Mouse (Mus musculus) erythroblast, embryonic 14.5 days (primary cell): ENCODE measurements around the gene Atp13a3. TPM values are rescaled to one million over a fixed set of nuclear protein-coding genes. Genes with fewer than 3 reads are reported as not detected.

Experiments used
- H3K27me3 ChIP-seq: 2 replicates; pipeline ENCODE4 v1.6.1; 2012; ENCODE audit warnings: inconsistent platforms; ENCODE audit not compliant: control insufficient read depth
- H3K36me3 ChIP-seq: 2 replicates; pipeline ENCODE4 v1.6.1; 2012; ENCODE audit warnings: mild to moderate bottlenecking, inconsistent platforms; ENCODE audit not compliant: control insufficient read depth
- H3K4me1 ChIP-seq: 2 replicates; pipeline ENCODE4 v1.6.1; 2012; ENCODE audit warnings: inconsistent platforms; ENCODE audit not compliant: control insufficient read depth
- H3K4me3 ChIP-seq: replicated peaks from 2 replicates; pipeline ENCODE3; 2012; ENCODE audit warnings: moderate library complexity, mild to moderate bottlenecking, inconsistent platforms
- H3K9me3 ChIP-seq: 2 replicates; pipeline ENCODE4 v1.6.1; 2012; ENCODE audit warnings: low read length, inconsistent platforms, mixed read lengths; ENCODE audit not compliant: control insufficient read depth
- GATA1 ChIP-seq: IDR thresholded peaks from 2 replicates; pipeline ENCODE4 v1.6.1; 2012; ENCODE audit warnings: low read length, inconsistent platforms, mixed read lengths
- TAL1 ChIP-seq: IDR thresholded peaks from 3 replicates; pipeline ENCODE4 v1.6.1; 2012; ENCODE audit warnings: low read length, inconsistent platforms, mixed read lengths
- polyA plus RNA-seq: library from polyadenylated mRNA; stranded (reverse); fragments of >175 nt; gene quantifications from 2 replicates; pipeline ENCODE4 v1.2.3, GENCODE M21; 2012

Atp13a3 gene
- polyA plus RNA-seq, 1 experiment = 0.65 TPM

DNA sequence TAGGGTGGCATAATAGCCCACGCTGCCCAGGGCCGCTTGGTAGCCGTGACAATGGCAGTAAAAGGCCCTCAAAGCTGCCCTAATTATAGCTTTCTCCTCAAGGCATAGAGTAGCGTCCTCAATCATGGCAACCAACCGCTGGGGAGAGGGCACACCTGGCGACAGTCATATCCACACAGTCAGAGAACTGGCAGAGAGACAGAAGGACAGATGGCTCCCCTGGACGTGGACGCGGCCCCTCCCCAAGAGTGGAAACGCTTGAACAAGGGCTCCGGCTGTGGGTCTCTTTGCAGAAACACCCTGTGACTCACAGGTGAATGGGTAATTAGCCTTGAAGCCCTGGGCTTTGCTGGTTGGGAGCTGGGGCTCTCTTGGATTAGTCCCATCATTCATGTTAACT, 127.4 kb downstream of the Atp13a3 start:
- Histone ChIP-seq H3K36me3 (no peaks in the 10 kb centered on the region), H3K27me3 (peaks cover 22% of the 10 kb centered on the region), H3K4me3 (no peak overlapping the region), H3K9me3 (no peaks in the 10 kb centered on the region), H3K4me1 (no peaks in the 10 kb centered on the region)
- TF ChIP-seq GATA1 (no peak), TAL1 (no peak)

DNA sequence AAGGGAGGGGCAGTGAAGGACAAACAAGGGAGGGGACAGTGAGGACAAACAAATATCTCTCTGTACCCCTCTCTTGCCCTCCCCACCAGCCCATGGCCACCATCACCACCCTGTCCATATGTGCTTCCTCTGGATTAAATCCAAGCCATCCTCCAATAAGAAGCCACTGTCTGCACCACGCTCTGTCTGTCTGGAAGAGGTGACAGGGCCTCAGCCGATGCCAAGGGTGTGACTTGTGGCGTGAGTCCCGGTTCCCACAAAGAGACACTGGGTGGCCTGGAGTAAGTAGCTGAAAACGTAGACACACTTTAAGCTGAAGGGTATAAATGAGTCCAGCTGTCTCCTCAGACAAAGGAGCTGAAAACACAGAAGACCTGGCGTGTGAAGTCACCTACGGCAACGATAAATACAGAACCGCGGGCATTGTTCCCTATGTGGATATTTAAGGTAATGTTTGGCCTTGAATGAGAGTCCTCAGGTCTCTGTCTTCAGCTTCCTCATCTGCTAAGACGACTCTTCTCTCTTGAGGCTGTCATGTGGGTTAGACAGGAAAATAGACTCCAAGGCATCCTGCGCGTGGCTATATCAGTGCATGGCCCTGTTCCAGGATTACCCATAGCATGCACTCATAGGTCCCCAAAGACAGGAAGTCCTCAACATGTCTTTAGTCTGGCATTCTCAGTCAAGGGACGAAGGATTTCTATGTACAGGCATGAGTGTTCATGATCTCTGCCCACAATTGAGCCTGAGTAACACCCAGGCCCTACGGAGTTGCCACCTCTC, 130.0 kb downstream of the Atp13a3 start:
- no peak overlapping the region for H3K4me3 ChIP-seq
- TF ChIP-seq GATA1 (no peak), TAL1 (no peak)
- H3K36me3 ChIP-seq = no peaks in the 10 kb centered on the region
- H3K27me3 ChIP-seq = no peaks in the 10 kb centered on the region
- H3K9me3 ChIP-seq = no peaks in the 10 kb centered on the region
- H3K4me1 ChIP-seq = no peaks in the 10 kb centered on the region

- TF ChIP-seq GATA1 (no peak), TAL1 (no peak)
- no peaks in the 10 kb centered on the region for H3K27me3 ChIP-seq
- H3K4me1 ChIP-seq = no peaks in the 10 kb centered on the region
- no peaks in the 10 kb centered on the region for H3K36me3 ChIP-seq
- no peak overlapping the region for H3K4me3 ChIP-seq
- no peaks in the 10 kb centered on the region for H3K9me3 ChIP-seq
These were observed 132.7 kb downstream of the Atp13a3 start for GRCm38 (mm10) chr16:30273065-30273464.

- no peaks in the 10 kb centered on the region for H3K4me1 ChIP-seq
- H3K9me3 ChIP-seq = no peaks in the 10 kb centered on the region
- H3K4me3 ChIP-seq = no peak overlapping the region
- no peaks in the 10 kb centered on the region for H3K36me3 ChIP-seq
- TF ChIP-seq GATA1 (no peak), TAL1 (no peak)
- H3K27me3 ChIP-seq = no peaks in the 10 kb centered on the region
These were observed 133.7 kb downstream of the Atp13a3 start for GRCm38 (mm10) chr16:30271941-30272595.

GRCm38 (mm10) chr16:30271223-30271761, 134.5 kb downstream of the Atp13a3 start:
- Histone ChIP-seq H3K4me3 (no peak overlapping the region), H3K4me1 (no peaks in the 10 kb centered on the region), H3K27me3 (no peaks in the 10 kb centered on the region), H3K36me3 (no peaks in the 10 kb centered on the region), H3K9me3 (no peaks in the 10 kb centered on the region)
- TF ChIP-seq GATA1 (no peak), TAL1 (no peak)

DNA sequence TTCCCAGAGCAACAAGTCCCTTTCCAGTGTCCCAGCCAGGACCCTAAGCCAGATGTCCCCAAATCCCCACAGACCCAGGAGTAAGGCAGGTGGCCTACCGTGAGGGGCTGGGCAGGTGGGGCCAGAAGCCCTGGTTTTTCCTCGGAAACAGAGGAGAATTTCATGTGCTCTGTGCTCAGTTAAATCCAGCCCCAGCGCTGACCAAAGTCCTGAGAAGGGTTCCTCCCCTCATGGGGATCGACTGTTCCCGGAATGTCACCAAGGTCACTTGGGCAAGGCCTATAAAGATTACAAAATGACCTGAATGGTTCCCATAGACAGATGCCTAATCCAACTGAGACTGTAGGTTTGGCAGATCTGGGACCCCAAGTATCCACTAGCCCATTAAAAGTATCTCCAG, 138.4 kb downstream of the Atp13a3 start, which contains the start of gene Cpn2:
TSS of gene Cpn2 (minus strand) at position 141 of the 400 bp plus-strand sequence.
- Histone ChIP-seq H3K36me3 (no peaks in the 10 kb centered on the region), H3K27me3 (no peaks in the 10 kb centered on the region), H3K4me1 (no peaks in the 10 kb centered on the region), H3K9me3 (no peaks in the 10 kb centered on the region), H3K4me3 (peak within 1 kb of the TSS; percentile 40)
- TF ChIP-seq TAL1 (no peak), GATA1 (no peak)

DNA sequence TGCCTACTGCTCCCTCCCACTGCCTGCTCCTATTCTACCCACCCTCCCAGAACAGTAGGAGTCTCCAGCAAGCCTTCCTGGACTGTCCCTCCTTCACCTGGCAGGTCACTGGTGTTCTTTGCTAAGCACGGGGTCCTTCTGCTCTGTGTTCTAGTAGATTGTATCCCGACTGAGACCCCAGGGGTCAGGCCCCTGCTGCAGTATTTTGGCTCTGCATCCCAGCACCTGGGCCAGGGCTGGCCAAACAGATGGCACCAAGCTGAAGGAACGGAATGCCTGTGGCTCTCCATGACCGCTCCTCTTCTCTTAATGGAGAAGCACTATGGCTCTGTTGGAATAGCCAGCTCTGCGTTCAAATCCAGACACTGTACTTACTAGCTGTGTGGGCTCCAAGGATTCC, 139.2 kb downstream of the Atp13a3 start:
- peak overlapping the region; percentile 33 for H3K4me3 ChIP-seq
- H3K9me3 ChIP-seq = no peaks in the 10 kb centered on the region
- H3K27me3 ChIP-seq = no peaks in the 10 kb centered on the region
- TF ChIP-seq GATA1 (no peak), TAL1 (no peak)
- no peaks in the 10 kb centered on the region for H3K4me1 ChIP-seq
- H3K36me3 ChIP-seq = no peaks in the 10 kb centered on the region

GRCm38 (mm10) chr16:30265611-30266010, 140.2 kb downstream of the Atp13a3 start:
- Histone ChIP-seq H3K9me3 (no peaks in the 10 kb centered on the region), H3K4me1 (no peaks in the 10 kb centered on the region), H3K36me3 (no peaks in the 10 kb centered on the region), H3K27me3 (no peaks in the 10 kb centered on the region), H3K4me3 (no peak overlapping the region)
- TF ChIP-seq GATA1 (no peak), TAL1 (no peak)

DNA sequence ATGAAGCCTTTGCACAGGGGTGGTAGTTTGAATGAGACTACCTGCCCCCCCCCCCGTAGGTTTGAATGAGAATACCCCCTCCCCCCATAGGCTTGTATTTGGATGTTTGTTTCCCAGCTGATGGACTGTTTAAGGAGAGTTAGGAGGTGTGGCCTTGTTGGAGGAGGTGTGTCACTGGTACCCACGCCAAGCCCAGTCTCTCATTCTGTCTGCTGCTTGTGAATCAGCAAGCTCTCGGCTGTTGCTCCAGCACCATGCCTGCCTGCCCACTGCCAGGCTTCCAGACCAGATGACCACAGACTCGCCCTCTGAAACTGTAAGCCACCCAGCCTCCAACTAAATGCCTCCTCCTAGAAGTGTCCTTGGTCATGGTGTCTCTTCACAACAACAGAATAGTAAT, 142.6 kb downstream of the Atp13a3 start:
- H3K4me1 ChIP-seq = no peaks in the 10 kb centered on the region
- H3K9me3 ChIP-seq = no peaks in the 10 kb centered on the region
- H3K4me3 ChIP-seq = no peak overlapping the region
- H3K36me3 ChIP-seq = no peaks in the 10 kb centered on the region; the same call in 1 of the 2 replicates
- H3K27me3 ChIP-seq = no peaks in the 10 kb centered on the region
- TF ChIP-seq GATA1 (no peak), TAL1 (no peak)
